In genomic region chr4:97117016-97117415, GRCm38 (mm10) we compare ENCODE assay signal across 24 mouse cellular contexts.
DNase-seq lines count a peak whose midpoint lies in the region; ATAC-seq and TF ChIP-seq lines count a peak whose summit lies in the region.
"Had no signal": no experiment of that assay in that cellular context is flagged by ENCODE, and none has a peak within 500 bp of the region (broad histone marks: within the 10 kb centered on the region; RNA-seq: fewer than 3 reads in every experiment).

No protein-coding gene starts in this region.

- no peaks in the 10 kb centered on the region for H3K4me1 ChIP-seq in kidney, embryonic 16.5 days (ENCODE audit: insufficient read depth, low read length)
- no peaks in the 10 kb centered on the region for H3K4me1 ChIP-seq in lung, postnatal 0 days (ENCODE audit: insufficient read depth, low read depth, low read length)
- H3K4me1 ChIP-seq in lung, adult 2 months (ENCODE audit: control insufficient read depth, insufficient read depth, low read length) = no peaks in the 10 kb centered on the region
- H3K4me1 ChIP-seq: forebrain, embryonic 10.5 days; forebrain, embryonic 13.5 days; heart, embryonic 10.5 days; heart, embryonic 13.5 days had no signal

- H3K4me2 ChIP-seq in kidney, embryonic 16.5 days (replicated peaks; ENCODE audit: low read depth, low read length) = no peak overlapping the region
- no peak overlapping the region for H3K4me2 ChIP-seq in lung, postnatal 0 days (replicated peaks; ENCODE audit: low read depth, low read length)
- H3K4me2 ChIP-seq: forebrain, embryonic 13.5 days; heart, embryonic 13.5 days; hindbrain, embryonic 14.5 days had no signal

- ATAC-seq in kidney, embryonic 16.5 days (ENCODE audit: low FRiP score, low TSS enrichment) = no peak
- ATAC-seq in lung, postnatal 0 days = no peak
- ATAC-seq: activated CD4-positive, CD25-positive, alpha-beta regulatory T cell, adult 4 months; CD4-positive, CD25-positive, alpha-beta regulatory T cell, adult 4 months; forebrain, embryonic 13.5 days; forebrain, embryonic 16.5 days had no signal

- no peak for TF ChIP-seq EP300 in lung, postnatal 0 days (IDR thresholded peaks at IDR 0.05)

- no peaks in the 10 kb centered on the region for H3K27me3 ChIP-seq in kidney, embryonic 16.5 days (ENCODE audit: insufficient read depth, low read length)
- H3K27me3 ChIP-seq in lung, postnatal 0 days (replicated peaks; ENCODE audit: insufficient read depth, low read length) = no peaks in the 10 kb centered on the region
- H3K27me3 ChIP-seq: forebrain, embryonic 13.5 days; heart, embryonic 13.5 days had no signal

- DNase-seq in kidney, postnatal 14 days = peak; percentile 3
- DNase-seq in lung, postnatal 0 days (ENCODE audit: low spot score) = peak; percentile 32
- DNase-seq in lung, adult 2 months = no peak
- peak; percentile 5 for DNase-seq in lung, postnatal 25 days (ENCODE audit: low spot score)
- no peak for DNase-seq in right cerebral cortex, postnatal 14 days
- DNase-seq: adrenal gland, adult 8-10 months; adrenal gland, postnatal 25 days; cerebellum, adult 11-12 months; cerebellum, adult 8-10 months; cerebellum, postnatal 14 days; gastrocnemius, postnatal 10 days; gastrocnemius, postnatal 36 days; heart, adult 2 months; heart, postnatal 14 days; heart, postnatal 4 days had no signal

- WGBS in kidney, embryonic 16.5 days = 36% methylated on average over 1 of the region's 1 CpGs
- 25% methylated on average over 1 of the region's 1 CpGs for WGBS in lung, postnatal 0 days
- 19% methylated on average over 1 of the region's 1 CpGs for WGBS in lung, adult 2 months

- no peaks in the 10 kb centered on the region for H3K36me3 ChIP-seq in kidney, embryonic 16.5 days (ENCODE audit: insufficient read depth, low read length)
- no peaks in the 10 kb centered on the region for H3K36me3 ChIP-seq in lung, postnatal 0 days (ENCODE audit: insufficient read depth, low read length)
- H3K36me3 ChIP-seq: forebrain, embryonic 10.5 days; heart, embryonic 10.5 days; heart, embryonic 13.5 days had no signal

- H3K27ac ChIP-seq in kidney, embryonic 16.5 days (ENCODE audit: low read length) = no peak overlapping the region
- no peak overlapping the region for H3K27ac ChIP-seq in lung, postnatal 0 days (ENCODE audit: low read length)
- H3K27ac ChIP-seq: forebrain, embryonic 10.5 days; forebrain, embryonic 13.5 days; heart, adult 2 months; heart, embryonic 10.5 days; heart, embryonic 13.5 days; hindbrain, embryonic 14.5 days had no signal

- TF ChIP-seq CTCF in lung, postnatal 0 days (IDR thresholded peaks at IDR 0.05) = no peak
- no peak for TF ChIP-seq CTCF in lung, adult 2 months (IDR thresholded peaks at IDR 0.05; ENCODE audit: insufficient read depth, low read length)

- H3K9ac ChIP-seq in kidney, embryonic 16.5 days (replicated peaks; ENCODE audit: low read length) = no peak overlapping the region
- H3K9ac ChIP-seq in lung, postnatal 0 days (replicated peaks; ENCODE audit: low read depth) = no peak overlapping the region
- H3K9ac ChIP-seq: forebrain, embryonic 13.5 days; heart, embryonic 13.5 days; hindbrain, embryonic 14.5 days had no signal

- TF ChIP-seq POLR2A in lung, adult 2 months (IDR thresholded peaks at IDR 0.05; ENCODE audit: borderline replicate concordance, extremely low read depth, low read depth, low read length) = no peak

- no peak overlapping the region for H3K4me3 ChIP-seq in kidney, embryonic 16.5 days (ENCODE audit: low read length)
- no peak overlapping the region for H3K4me3 ChIP-seq in lung, postnatal 0 days (ENCODE audit: low read depth, low read length)
- no peak overlapping the region for H3K4me3 ChIP-seq in lung, adult 2 months (replicated peaks; ENCODE audit: extremely low read depth, low read depth, low read length)
- H3K4me3 ChIP-seq: forebrain, embryonic 10.5 days; forebrain, embryonic 13.5 days; heart, adult 2 months; heart, embryonic 10.5 days; heart, embryonic 13.5 days had no signal

- H3K9me3 ChIP-seq in kidney, embryonic 16.5 days (ENCODE audit: low read length) = no peaks in the 10 kb centered on the region
- H3K9me3 ChIP-seq in lung, postnatal 0 days (ENCODE audit: low read length) = no peaks in the 10 kb centered on the region
- H3K9me3 ChIP-seq: forebrain, embryonic 10.5 days; forebrain, embryonic 13.5 days; heart, embryonic 10.5 days; heart, embryonic 13.5 days had no signal

Comparison
In these comparisons a context has a peak if more than half of its experiments do, and no peak if none do; other contexts are left out.
1. DNase-seq: peak in kidney, postnatal 14 days (single experiment), lung, postnatal 0 days (single experiment) and lung, postnatal 25 days (single experiment); none in lung, adult 2 months (single experiment) and right cerebral cortex, postnatal 14 days (single experiment).